Mouse (Mus musculus): ENCODE data around the gene Plvap.

DNA sequence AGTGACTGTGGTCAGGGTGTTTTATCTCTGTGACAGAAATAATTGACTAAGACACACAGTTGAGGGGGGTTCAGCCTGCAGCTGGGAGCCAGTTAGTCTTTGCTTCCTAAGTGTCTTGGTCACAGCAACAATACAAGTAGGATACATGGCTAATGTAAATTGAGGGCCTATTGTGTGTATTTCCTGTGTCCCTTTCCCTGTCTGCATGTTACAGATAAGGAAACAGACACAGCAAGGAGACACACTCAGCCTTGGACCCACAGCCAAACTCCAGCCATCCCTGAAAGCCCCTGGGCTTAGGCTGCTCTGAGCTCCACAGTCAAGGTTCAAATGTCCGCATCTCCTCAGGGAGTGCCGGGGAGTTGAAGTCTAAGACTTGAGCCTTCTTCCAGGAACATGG is 43.1 kb upstream of the Plvap start:
- TF ChIP-seq CTCF (IDR thresholded peaks at IDR 0.05; ENCODE audit: low read depth, low read length): no peak
- no peak for TF ChIP-seq TAL1 (conservative IDR thresholded peaks at IDR 0.05; ENCODE audit: low read depth, low read length)
- TF ChIP-seq GATA1 (IDR thresholded peaks at IDR 0.05; ENCODE audit: borderline replicate concordance, low read length): no peak

Data from G1E (cell line).